Mouse (Mus musculus) testis, adult 2 months (tissue): ENCODE data around the gene Lmcd1.

Experiments used
- CTCF ChIP-seq: fragments of 200-500 bp; IDR thresholded peaks from 2 replicates; pipeline ENCODE4 v1.5.1; 2012; ENCODE audit warnings: low read depth, mild to moderate bottlenecking, inconsistent platforms, low read length, moderate library complexity; ENCODE audit not compliant: control insufficient read depth, insufficient read depth, insufficient replicate concordance
- POLR2A ChIP-seq: fragments of 200-500 bp; IDR thresholded peaks from 2 replicates; pipeline ENCODE4 v1.6.1; 2012; ENCODE audit warnings: low read depth, mild to moderate bottlenecking, inconsistent platforms, low read length, moderate library complexity; ENCODE audit not compliant: control insufficient read depth

- TF ChIP-seq CTCF (no peak), POLR2A (no peak)
These were observed 12.5 kb upstream of the Lmcd1 start for GRCm38 (mm10) chr6:112261089-112261488.
